Comparison of ENCODE assay signal across 11 mouse cellular contexts in genomic region chr6:33930087-33930945, GRCm38 (mm10).
DNase-seq lines count a peak whose midpoint lies in the region; ATAC-seq lines count a peak whose summit lies in the region.
"Had no signal": no experiment of that assay in that cellular context is flagged by ENCODE, and none has a peak within 500 bp of the region (broad histone marks: within the 10 kb centered on the region; RNA-seq: fewer than 3 reads in every experiment).

No protein-coding gene starts in this region.

- peak overlapping the region; percentile 53; the same call in 1 of the 2 replicates for H3K27ac ChIP-seq in heart, embryonic 15.5 days
- no peak overlapping the region for H3K27ac ChIP-seq in limb, embryonic 13.5 days
- no peak overlapping the region for H3K27ac ChIP-seq in limb, embryonic 10.5 days
- H3K27ac ChIP-seq in forebrain, embryonic 14.5 days (ENCODE audit: low read depth, low read length): peak overlapping the region; percentile 65
- H3K27ac ChIP-seq: embryonic facial prominence, embryonic 13.5 days; kidney, embryonic 15.5 days had no signal

- 71% methylated on average over 8 of the region's 8 CpGs for WGBS in heart, embryonic 15.5 days
- 39% methylated on average over 8 of the region's 8 CpGs for WGBS in limb, embryonic 13.5 days
- WGBS in limb, embryonic 10.5 days: 75% methylated on average over 8 of the region's 8 CpGs
- 16% methylated on average over 8 of the region's 8 CpGs for WGBS in forebrain, embryonic 14.5 days

- no peak overlapping the region for H3K9ac ChIP-seq in heart, embryonic 15.5 days
- H3K9ac ChIP-seq in limb, embryonic 13.5 days: no peak overlapping the region
- 0 out of 2 replicates have a peak overlapping the region, but pooled peaks have one; percentile 17 for H3K9ac ChIP-seq in forebrain, embryonic 14.5 days (ENCODE audit: low read length)
- H3K9ac ChIP-seq: embryonic facial prominence, embryonic 13.5 days; heart, embryonic 12.5 days; kidney, embryonic 15.5 days had no signal

- DNase-seq in heart, postnatal 36 days: no peak
- no peak for DNase-seq in limb, embryonic 10.5 days (ENCODE audit: low spot score)
- DNase-seq in Muller cell, postnatal 12 days (ENCODE audit: inconsistent ontology term): peak; percentile 83
- peak; percentile 77 for DNase-seq in forebrain, embryonic 14.5 days (ENCODE audit: low spot score)
- DNase-seq in T-cell, adult 2 months (ENCODE audit: low spot score): no peak
- DNase-seq in thymus, postnatal 10 days (ENCODE audit: low spot score in 2 of 2): no peak

- intact Hi-C loops in heart, postnatal 36 days (cut with DNase I): no loop called here

- peaks cover 10% of the 10 kb centered on the region for H3K4me1 ChIP-seq in heart, embryonic 15.5 days (replicated peaks)
- H3K4me1 ChIP-seq in limb, embryonic 13.5 days: peaks cover 12% of the 10 kb centered on the region
- peaks cover 13% of the 10 kb centered on the region for H3K4me1 ChIP-seq in limb, embryonic 10.5 days
- H3K4me1 ChIP-seq in forebrain, embryonic 14.5 days (ENCODE audit: control insufficient read depth, insufficient read depth, low read length): peaks cover 15% of the 10 kb centered on the region

- H3K4me3 ChIP-seq in heart, embryonic 15.5 days: no peak overlapping the region
- no peak overlapping the region for H3K4me3 ChIP-seq in limb, embryonic 13.5 days
- no peak overlapping the region for H3K4me3 ChIP-seq in limb, embryonic 10.5 days
- no peak overlapping the region for H3K4me3 ChIP-seq in forebrain, embryonic 14.5 days (ENCODE audit: low read depth, low read length)
- H3K4me3 ChIP-seq: embryonic facial prominence, embryonic 13.5 days; heart, embryonic 12.5 days; kidney, embryonic 15.5 days had no signal

- no peaks in the 10 kb centered on the region for H3K36me3 ChIP-seq in heart, embryonic 15.5 days
- H3K36me3 ChIP-seq in limb, embryonic 13.5 days: no peaks in the 10 kb centered on the region
- H3K36me3 ChIP-seq in limb, embryonic 10.5 days: no peaks in the 10 kb centered on the region
- no peaks in the 10 kb centered on the region for H3K36me3 ChIP-seq in forebrain, embryonic 14.5 days (ENCODE audit: control insufficient read depth, insufficient read depth, low read length)
- H3K36me3 ChIP-seq: embryonic facial prominence, embryonic 13.5 days; heart, embryonic 12.5 days; kidney, embryonic 15.5 days had no signal

- H3K4me2 ChIP-seq in heart, embryonic 15.5 days: 0 out of 2 replicates have a peak overlapping the region, but pooled peaks have one; percentile 17
- H3K4me2 ChIP-seq in limb, embryonic 13.5 days (replicated peaks): peak overlapping the region; percentile 27; the same call in 1 of the 2 replicates
- H3K4me2 ChIP-seq in forebrain, embryonic 14.5 days (ENCODE audit: low read length): 0 out of 2 replicates have a peak overlapping the region, but pooled peaks have one; percentile 16
- H3K4me2 ChIP-seq: embryonic facial prominence, embryonic 13.5 days; kidney, embryonic 15.5 days had no signal

- no peak for ATAC-seq in heart, embryonic 15.5 days (replicated peaks; ENCODE audit: insufficient number of reproducible peaks, insufficient read depth, low FRiP score, low read depth)
- no peak for ATAC-seq in limb, embryonic 13.5 days (ENCODE audit: low FRiP score, low read depth)
- peak; percentile 63 for ATAC-seq in forebrain, embryonic 14.5 days

- no peaks in the 10 kb centered on the region for H3K27me3 ChIP-seq in heart, embryonic 15.5 days
- H3K27me3 ChIP-seq in limb, embryonic 13.5 days: no peaks in the 10 kb centered on the region
- H3K27me3 ChIP-seq in limb, embryonic 10.5 days (ENCODE audit: low read depth, poor library complexity, severe bottlenecking): no peaks in the 10 kb centered on the region
- H3K27me3 ChIP-seq in forebrain, embryonic 14.5 days (replicated peaks; ENCODE audit: control insufficient read depth, insufficient read depth, low read length): no peaks in the 10 kb centered on the region
- H3K27me3 ChIP-seq: embryonic facial prominence, embryonic 13.5 days; heart, embryonic 12.5 days; kidney, embryonic 15.5 days had no signal

- no peaks in the 10 kb centered on the region for H3K9me3 ChIP-seq in heart, embryonic 15.5 days (replicated peaks)
- no peaks in the 10 kb centered on the region for H3K9me3 ChIP-seq in limb, embryonic 13.5 days
- no peaks in the 10 kb centered on the region for H3K9me3 ChIP-seq in limb, embryonic 10.5 days (replicated peaks)
- H3K9me3 ChIP-seq in forebrain, embryonic 14.5 days (replicated peaks; ENCODE audit: control insufficient read depth, low read length): no peaks in the 10 kb centered on the region
- H3K9me3 ChIP-seq: embryonic facial prominence, embryonic 13.5 days; heart, embryonic 12.5 days; kidney, embryonic 15.5 days had no signal

Comparison
In these comparisons a context has a peak if more than half of its experiments do, and no peak if none do; other contexts are left out.
1. H3K27ac ChIP-seq: peak in heart, embryonic 15.5 days (single experiment) and forebrain, embryonic 14.5 days (single experiment); none in limb, embryonic 13.5 days (single experiment) and limb, embryonic 10.5 days (single experiment).
2. DNase-seq: peak in Muller cell, postnatal 12 days (single experiment) and forebrain, embryonic 14.5 days (single experiment); none in heart, postnatal 36 days (0 of 2), limb, embryonic 10.5 days (single experiment), T-cell, adult 2 months (single experiment) and thymus, postnatal 10 days (0 of 2).
3. Peak in every context shown above with its lines, with median percentiles within 50 percentile points of each other: H3K4me2 ChIP-seq.